In genomic region chr10:12919287-12919686, GRCm38 (mm10) we compare ENCODE assay signal across 7 mouse cellular contexts. TPM values are rescaled to one million over a fixed set of nuclear protein-coding genes. Genes with fewer than 3 reads are reported as not detected.
A peak's percentile ranks its signal among the peaks of the same experiment; 100 is the strongest.
DNase-seq lines count a peak whose midpoint lies in the region.

No protein-coding gene starts in this region.

- DNase-seq in urinary bladder, postnatal 14 days (ENCODE audit: low spot score): peak; percentile 67
- DNase-seq in urinary bladder, postnatal 10 days (ENCODE audit: low spot score): no peak
- DNase-seq in embryo, embryonic 10 days (ENCODE audit: low spot score): peak; percentile 78
- peak; percentile 44 for DNase-seq in kidney, adult 18-20 months
- peak; percentile 65 for DNase-seq in lung, postnatal 25 days (ENCODE audit: low spot score)
- DNase-seq in frontal cortex, postnatal 10 days (ENCODE audit: low spot score in 2 of 2): no peak
- DNase-seq in left cerebral cortex, adult 8-10 months (ENCODE audit: low spot score in 2 of 2): no peak

RNA-seq across cellular contexts. Expression of gene Stx11, which starts 44.8 kb away (rescaled TPM):
- under 1 TPM in 2 of 4 experiments, not detected in 2; 0.25 to 0.41 TPM for total RNA-seq in left cerebral cortex, adult 8-10 months (2022)

RNA-seq across cellular contexts. Expression of gene Utrn, which starts 50.1 kb away (rescaled TPM):
- 10 to 100 TPM; 69.4 to 88.4 (median 77.1) TPM for total RNA-seq in left cerebral cortex, adult 8-10 months (2022)

Comparison
In these comparisons a context has a peak if more than half of its experiments do, and no peak if none do; other contexts are left out.
1. DNase-seq: peak in urinary bladder, postnatal 14 days (single experiment), embryo, embryonic 10 days (single experiment), kidney, adult 18-20 months (single experiment) and lung, postnatal 25 days (single experiment); none in urinary bladder, postnatal 10 days (single experiment), frontal cortex, postnatal 10 days (0 of 2) and left cerebral cortex, adult 8-10 months (0 of 2).